Mouse (Mus musculus): Measurements from ENCODE around the gene Osbpl5. TPM values are rescaled to one million over a fixed set of nuclear protein-coding genes. Genes with fewer than 3 reads are reported as not detected.
"Not testable (repeated sequence)": the region's sequence is repeated elsewhere in the genome, so short reads cannot be mapped to it uniquely, and the experiment has no call there.

Osbpl5 gene
- polyA plus RNA-seq, 2 experiments: 51.3 to 60.4 TPM

DNA sequence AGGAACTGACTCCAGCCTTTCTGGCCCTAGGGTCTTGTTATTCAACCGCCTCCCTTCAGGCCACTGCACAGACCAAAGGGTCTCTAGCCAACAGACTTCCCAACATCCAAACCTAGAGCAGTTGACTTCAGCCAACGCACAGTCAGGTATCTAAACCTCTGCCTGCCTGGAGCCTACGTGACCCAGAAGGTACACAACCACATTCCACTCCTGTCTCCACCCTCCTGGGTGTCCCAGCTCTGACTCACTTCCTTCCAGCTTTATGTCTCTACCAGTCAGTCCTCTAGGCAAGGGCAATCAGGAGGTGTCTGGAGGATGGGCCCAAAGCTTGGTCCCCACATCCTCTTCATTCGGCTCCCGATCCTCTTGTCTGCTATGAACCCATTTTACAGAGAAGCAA is 65.6 kb downstream of the Osbpl5 start:
- no peak for ATAC-seq (ENCODE audit: low FRiP score, low read depth)
- Histone ChIP-seq H3K27me3 (ENCODE audit: control insufficient read depth, insufficient read depth, low read length) (no peaks in the 10 kb centered on the region), H3K4me2 (replicated peaks; ENCODE audit: low read depth, low read length, severe bottlenecking) (no peak overlapping the region), H3K4me1 (ENCODE audit: control insufficient read depth, insufficient read depth, low read length) (no peaks in the 10 kb centered on the region), H3K9ac (ENCODE audit: low read depth, low read length, severe bottlenecking) (no peak overlapping the region), H3K9me3 (ENCODE audit: control insufficient read depth, low read length) (no peaks in the 10 kb centered on the region), H3K36me3 (ENCODE audit: control insufficient read depth, insufficient read depth, low read length) (peaks cover 87% of the 10 kb centered on the region), H3K27ac (replicated peaks; ENCODE audit: low read depth, low read length) (no peak overlapping the region), H3K4me3 (replicated peaks; ENCODE audit: low read length) (no peak overlapping the region)
- DNase-seq (ENCODE audit: low spot score): no peak
- WGBS: 83% methylated on average over 5 of the region's 5 CpGs
- TF ChIP-seq POLR2A (IDR thresholded peaks at IDR 0.05; ENCODE audit: borderline replicate concordance, extremely low read depth, insufficient read depth, insufficient read length): no peak

GRCm38 (mm10) chr7:143689946-143690345 is 66.8 kb downstream of the Osbpl5 start:
- no peaks in the 10 kb centered on the region for H3K27me3 ChIP-seq (ENCODE audit: control insufficient read depth, insufficient read depth, low read length)
- no peak for ATAC-seq (ENCODE audit: low FRiP score, low read depth)
- no peak overlapping the region for H3K4me3 ChIP-seq (replicated peaks; ENCODE audit: low read length)
- no peak overlapping the region for H3K27ac ChIP-seq (replicated peaks; ENCODE audit: low read depth, low read length)
- 69% methylated on average over 4 of the region's 4 CpGs for WGBS
- H3K9ac ChIP-seq (ENCODE audit: low read depth, low read length, severe bottlenecking): no peak overlapping the region
- TF ChIP-seq POLR2A (IDR thresholded peaks at IDR 0.05; ENCODE audit: borderline replicate concordance, extremely low read depth, insufficient read depth, insufficient read length): no peak
- H3K9me3 ChIP-seq (ENCODE audit: control insufficient read depth, low read length): no peaks in the 10 kb centered on the region
- H3K4me2 ChIP-seq (replicated peaks; ENCODE audit: low read depth, low read length, severe bottlenecking): no peak overlapping the region
- peaks cover 75% of the 10 kb centered on the region for H3K36me3 ChIP-seq (ENCODE audit: control insufficient read depth, insufficient read depth, low read length)
- DNase-seq (ENCODE audit: low spot score): no peak
- no peaks in the 10 kb centered on the region for H3K4me1 ChIP-seq (ENCODE audit: control insufficient read depth, insufficient read depth, low read length)

GRCm38 (mm10) chr7:143689481-143689880 is 67.3 kb downstream of the Osbpl5 start:
- 82% methylated on average over 7 of the region's 7 CpGs for WGBS
- Histone ChIP-seq H3K9ac (ENCODE audit: low read depth, low read length, severe bottlenecking) (no peak overlapping the region), H3K4me2 (replicated peaks; ENCODE audit: low read depth, low read length, severe bottlenecking) (no peak overlapping the region), H3K9me3 (ENCODE audit: control insufficient read depth, low read length) (no peaks in the 10 kb centered on the region), H3K36me3 (ENCODE audit: control insufficient read depth, insufficient read depth, low read length) (peaks cover 70% of the 10 kb centered on the region), H3K27ac (replicated peaks; ENCODE audit: low read depth, low read length) (no peak overlapping the region), H3K4me3 (replicated peaks; ENCODE audit: low read length) (no peak overlapping the region), H3K4me1 (ENCODE audit: control insufficient read depth, insufficient read depth, low read length) (no peaks in the 10 kb centered on the region), H3K27me3 (ENCODE audit: control insufficient read depth, insufficient read depth, low read length) (no peaks in the 10 kb centered on the region)
- DNase-seq (ENCODE audit: low spot score) (no peak), ATAC-seq (ENCODE audit: low FRiP score, low read depth) (no peak)
- TF ChIP-seq POLR2A (IDR thresholded peaks at IDR 0.05; ENCODE audit: borderline replicate concordance, extremely low read depth, insufficient read depth, insufficient read length): no peak

GRCm38 (mm10) chr7:143686676-143687075 is 70.1 kb downstream of the Osbpl5 start:
- peaks cover 43% of the 10 kb centered on the region for H3K36me3 ChIP-seq (ENCODE audit: control insufficient read depth, insufficient read depth, low read length)
- not testable (repeated sequence) for H3K27me3 ChIP-seq (ENCODE audit: control insufficient read depth, insufficient read depth, low read length); ATAC-seq (ENCODE audit: low FRiP score, low read depth); H3K27ac ChIP-seq (replicated peaks; ENCODE audit: low read depth, low read length); H3K4me1 ChIP-seq (ENCODE audit: control insufficient read depth, insufficient read depth, low read length); H3K4me3 ChIP-seq (replicated peaks; ENCODE audit: low read length); H3K4me2 ChIP-seq (replicated peaks; ENCODE audit: low read depth, low read length, severe bottlenecking); H3K9ac ChIP-seq (ENCODE audit: low read depth, low read length, severe bottlenecking); H3K9me3 ChIP-seq (ENCODE audit: control insufficient read depth, low read length); DNase-seq (ENCODE audit: low spot score)
- WGBS: 84% methylated on average over 3 of the region's 3 CpGs

DNA sequence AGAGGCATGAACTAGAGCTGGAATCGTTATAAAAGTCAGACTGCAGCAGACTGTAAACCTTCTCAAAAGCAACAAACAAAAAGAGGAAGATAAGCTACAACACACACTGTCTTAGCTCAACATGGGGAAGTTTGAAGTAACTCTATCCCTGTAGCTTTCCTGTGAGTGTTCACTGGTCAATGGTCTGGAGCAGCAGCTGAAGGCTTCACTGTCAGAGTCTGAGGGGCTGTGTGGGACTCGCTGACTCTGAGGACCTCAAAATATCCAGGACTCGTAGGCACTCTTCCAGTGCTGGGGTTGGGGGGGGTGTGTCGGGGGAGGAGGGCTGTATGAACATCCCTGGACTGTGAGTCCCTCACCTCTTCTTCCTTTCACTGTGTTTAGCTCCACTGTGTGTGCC is 70.6 kb downstream of the Osbpl5 start:
- peaks cover 38% of the 10 kb centered on the region for H3K36me3 ChIP-seq (ENCODE audit: control insufficient read depth, insufficient read depth, low read length)
- H3K27ac ChIP-seq (replicated peaks; ENCODE audit: low read depth, low read length); H3K9me3 ChIP-seq (ENCODE audit: control insufficient read depth, low read length); H3K4me2 ChIP-seq (replicated peaks; ENCODE audit: low read depth, low read length, severe bottlenecking); DNase-seq (ENCODE audit: low spot score); H3K27me3 ChIP-seq (ENCODE audit: control insufficient read depth, insufficient read depth, low read length); H3K4me1 ChIP-seq (ENCODE audit: control insufficient read depth, insufficient read depth, low read length); H3K4me3 ChIP-seq (replicated peaks; ENCODE audit: low read length); H3K9ac ChIP-seq (ENCODE audit: low read depth, low read length, severe bottlenecking): not testable (repeated sequence)
- 0 out of 2 replicates have a peak, but pooled peaks have one; percentile 13 for ATAC-seq (ENCODE audit: low FRiP score, low read depth)
- WGBS: 58% methylated on average over 4 of the region's 4 CpGs

DNA sequence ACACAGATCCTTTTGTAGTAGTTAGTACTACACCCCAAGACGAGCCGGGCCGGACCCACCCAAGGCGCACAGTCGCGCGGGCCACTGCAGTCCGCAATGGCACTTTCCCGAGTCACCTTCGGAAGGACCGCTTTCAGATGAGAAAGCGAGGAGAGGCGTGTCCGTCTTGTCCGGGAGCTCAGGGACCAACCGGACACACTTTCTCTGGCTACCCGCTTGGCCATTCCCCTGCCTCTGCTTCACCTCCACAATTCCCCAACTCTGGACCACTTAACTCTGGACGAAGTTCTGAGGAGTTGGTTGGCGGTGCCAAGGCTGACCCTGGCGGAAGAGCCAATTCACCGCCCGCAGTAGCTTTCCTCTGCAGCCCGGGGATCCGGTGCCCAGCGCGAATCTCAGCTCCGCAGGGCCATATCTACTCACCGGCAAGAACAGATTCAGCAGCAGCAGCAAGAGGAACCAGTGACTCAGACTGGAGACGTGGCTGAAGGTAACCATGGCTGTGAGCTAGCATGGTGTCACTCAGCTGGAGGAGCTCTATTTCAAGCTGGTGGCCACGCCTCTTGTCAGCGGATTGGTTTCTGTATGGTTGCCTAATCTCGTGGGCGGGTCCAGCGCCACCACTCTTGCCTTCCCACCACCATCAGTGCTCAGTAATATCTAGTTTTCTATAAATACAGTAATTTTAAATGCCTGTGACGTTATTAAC is 71.3 kb downstream of the Osbpl5 start, which contains the start of gene Tnfrsf23:
TSS of gene Tnfrsf23 (minus strand) at position 514 of the 709 bp plus-strand sequence.
- peak; percentile 92 for ATAC-seq (ENCODE audit: low FRiP score, low read depth)
- Histone ChIP-seq H3K27me3 (ENCODE audit: control insufficient read depth, insufficient read depth, low read length) (no peaks in the 10 kb centered on the region), H3K9ac (ENCODE audit: low read depth, low read length, severe bottlenecking) (peak within 1 kb of the TSS; percentile 48), H3K36me3 (ENCODE audit: control insufficient read depth, insufficient read depth, low read length) (peaks cover 32% of the 10 kb centered on the region), H3K9me3 (ENCODE audit: control insufficient read depth, low read length) (no peaks in the 10 kb centered on the region), H3K27ac (replicated peaks; ENCODE audit: low read depth, low read length) (no peak within 1 kb of the TSS), H3K4me1 (ENCODE audit: control insufficient read depth, insufficient read depth, low read length) (no peaks in the 10 kb centered on the region), H3K4me3 (replicated peaks; ENCODE audit: low read length) (peak within 1 kb of the TSS; percentile 41), H3K4me2 (replicated peaks; ENCODE audit: low read depth, low read length, severe bottlenecking) (peak within 1 kb of the TSS; percentile 80)
- peak; percentile 87 for DNase-seq (ENCODE audit: low spot score)
- 6% methylated on average over 35 of the region's 35 CpGs for WGBS
- TF ChIP-seq POLR2A (IDR thresholded peaks at IDR 0.05; ENCODE audit: borderline replicate concordance, extremely low read depth, insufficient read depth, insufficient read length): no peak

DNA sequence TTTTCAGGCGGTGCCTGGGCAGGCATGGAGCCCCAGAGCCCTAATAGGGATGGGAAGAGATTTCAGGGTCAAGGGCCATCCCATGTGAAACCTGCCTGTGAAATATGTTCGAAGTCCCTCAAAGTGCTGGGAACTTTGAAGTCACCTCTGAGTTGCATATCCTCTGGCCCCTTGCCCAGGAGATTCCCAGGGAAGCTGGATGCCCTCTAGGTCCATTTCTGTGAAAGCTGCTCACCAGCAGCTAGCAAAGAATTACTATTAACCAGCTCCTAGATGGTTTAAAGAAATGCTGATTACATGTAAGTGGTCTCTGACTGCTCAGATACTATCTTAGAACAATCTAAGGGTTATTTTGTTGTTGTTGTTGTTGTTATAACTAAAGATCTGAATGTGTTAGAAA is 72.2 kb downstream of the Osbpl5 start:
- not testable (repeated sequence) for H3K9ac ChIP-seq (ENCODE audit: low read depth, low read length, severe bottlenecking); H3K4me3 ChIP-seq (replicated peaks; ENCODE audit: low read length); H3K27ac ChIP-seq (replicated peaks; ENCODE audit: low read depth, low read length); H3K9me3 ChIP-seq (ENCODE audit: control insufficient read depth, low read length); H3K4me2 ChIP-seq (replicated peaks; ENCODE audit: low read depth, low read length, severe bottlenecking); ATAC-seq (ENCODE audit: low FRiP score, low read depth); H3K4me1 ChIP-seq (ENCODE audit: control insufficient read depth, insufficient read depth, low read length); H3K27me3 ChIP-seq (ENCODE audit: control insufficient read depth, insufficient read depth, low read length); DNase-seq (ENCODE audit: low spot score)
- WGBS: 84% methylated on average over 1 of the region's 2 CpGs
- H3K36me3 ChIP-seq (ENCODE audit: control insufficient read depth, insufficient read depth, low read length): peaks cover 22% of the 10 kb centered on the region

Measured in limb, embryonic 14.5 days (tissue).